Mouse (Mus musculus) heart, embryonic 11.5 days (tissue): Measurements from ENCODE around the gene Neurl1b. TPM values are rescaled to one million over a fixed set of nuclear protein-coding genes. Genes with fewer than 3 reads are reported as not detected.

Experiments used
- ATAC-seq: fragments of 200-750 bp; cut with Nextera tagmentation; replicated peaks from 2 replicates; pipeline ENCODE4 v1.8.0; 2017; ENCODE audit warnings: moderate library complexity; ENCODE audit not compliant: insufficient number of reproducible peaks, low FRiP score, low TSS enrichment
- H3K27ac ChIP-seq: fragments of 300-500 bp; sonication (generic); 2 replicates; pipeline ENCODE4 v1.5.1; 2014; ENCODE audit warnings: mild to moderate bottlenecking, low read depth, low read length
- H3K27me3 ChIP-seq: fragments of 300-500 bp; sonication (generic); 2 replicates; pipeline ENCODE4 v1.6.1; 2014; ENCODE audit warnings: mild to moderate bottlenecking, low read length, mixed read lengths; ENCODE audit not compliant: control insufficient read depth, insufficient read depth
- H3K36me3 ChIP-seq: fragments of 300-500 bp; sonication (generic); 2 replicates; pipeline ENCODE4 v1.6.1; 2014; ENCODE audit warnings: mild to moderate bottlenecking, low read length, moderate library complexity, mixed read lengths; ENCODE audit not compliant: control insufficient read depth, insufficient read depth
- H3K4me1 ChIP-seq: fragments of 300-500 bp; sonication (generic); 2 replicates; pipeline ENCODE4 v1.6.1; 2014; ENCODE audit warnings: low read length; ENCODE audit not compliant: control insufficient read depth, insufficient read depth
- H3K4me2 ChIP-seq: fragments of 300-500 bp; sonication (generic); 2 replicates; pipeline ENCODE4 v1.6.1; 2014; ENCODE audit warnings: mild to moderate bottlenecking, moderate library complexity
- H3K4me3 ChIP-seq: fragments of 300-500 bp; sonication (generic); 2 replicates; pipeline ENCODE4 v1.5.1; 2014; ENCODE audit warnings: low read depth, low read length
- H3K9ac ChIP-seq: fragments of 300-500 bp; sonication (generic); 2 replicates; pipeline ENCODE4 v1.6.1; 2014; ENCODE audit warnings: mild to moderate bottlenecking, low read depth, low read length, moderate library complexity
- H3K9me3 ChIP-seq: fragments of 300-500 bp; sonication (generic); replicated peaks from 2 replicates; pipeline ENCODE4 v1.6.1; 2016; ENCODE audit warnings: low read length; ENCODE audit not compliant: control insufficient read depth
- WGBS: fragments of 180-500 bp; shearing (Covaris S2); extraction: QIAGEN DNeasy Blood & Tissue Kit; methylation state at CpG from one replicate; pipeline ENCODE4 v1.1.7; 2014; ENCODE audit not compliant: insufficient replicate concordance; 5-methylcytosine and 5-hydroxymethylcytosine counted together
- polyA plus RNA-seq: library from polyadenylated mRNA; unstranded; fragments of >200 nt; fragmentation: Nextera tagmentation; extraction: Ambion mirVana; gene quantifications from 2 replicates; pipeline ENCODE4 v1.2.1, GENCODE M21; 2014

Neurl1b gene
- polyA plus RNA-seq, 1 experiment from 2014 or later = 3.0 TPM

GRCm38 (mm10) chr17:26433295-26433694 lies 18.7 kb downstream of the Neurl1b start:
- Histone ChIP-seq H3K36me3 (peaks cover 4% of the 10 kb centered on the region; the same call in 1 of the 2 replicates), H3K9me3 (no peaks in the 10 kb centered on the region), H3K9ac (no peak overlapping the region), H3K4me3 (no peak overlapping the region), H3K4me1 (peaks cover 4% of the 10 kb centered on the region), H3K27ac (no peak overlapping the region), H3K27me3 (peaks cover 27% of the 10 kb centered on the region), H3K4me2 (no peak overlapping the region)
- WGBS = 53% methylated on average over 11 of the region's 11 CpGs
- no peak for ATAC-seq

- H3K4me1 ChIP-seq = peaks cover 8% of the 10 kb centered on the region
- WGBS = 82% methylated on average over 14 of the region's 14 CpGs
- H3K36me3 ChIP-seq = no peaks in the 10 kb centered on the region
- H3K27ac ChIP-seq = no peak overlapping the region
- H3K4me3 ChIP-seq = no peak overlapping the region
- no peak overlapping the region for H3K4me2 ChIP-seq
- no peak overlapping the region for H3K9ac ChIP-seq
- H3K9me3 ChIP-seq = no peaks in the 10 kb centered on the region
- ATAC-seq = no peak
- H3K27me3 ChIP-seq = peaks cover 34% of the 10 kb centered on the region
These were observed 22.6 kb downstream of the Neurl1b start for GRCm38 (mm10) chr17:26437089-26437815.

- 10% methylated on average over 52 of the region's 52 CpGs for WGBS
- no peak overlapping the region for H3K27ac ChIP-seq
- H3K9ac ChIP-seq = peak overlapping the region; percentile 64
These were observed 24.4 kb downstream of the Neurl1b start for GRCm38 (mm10) chr17:26439001-26439400.

GRCm38 (mm10) chr17:26441024-26441423 lies 26.4 kb downstream of the Neurl1b start:
- ATAC-seq = no peak

More at GRCm38 (mm10) chr17:26439001-26439400, 24.4 kb downstream of the Neurl1b start:
- Histone ChIP-seq H3K36me3 (no peaks in the 10 kb centered on the region), H3K4me2 (peak overlapping the region; percentile 80), H3K27me3 (peaks cover 32% of the 10 kb centered on the region), H3K9me3 (no peaks in the 10 kb centered on the region), H3K4me3 (peak overlapping the region; percentile 42), H3K4me1 (peaks cover 6% of the 10 kb centered on the region; the same call in 1 of the 2 replicates)
- ATAC-seq = no peak

GRCm38 (mm10) chr17:26442197-26442596 lies 27.6 kb downstream of the Neurl1b start:
- no peak for ATAC-seq
- Histone ChIP-seq H3K4me1 (peaks cover 6% of the 10 kb centered on the region; the same call in 1 of the 2 replicates), H3K9me3 (no peaks in the 10 kb centered on the region), H3K27ac (no peak overlapping the region), H3K4me2 (no peak overlapping the region), H3K36me3 (peaks cover under 1% of the 10 kb centered on the region; the same call in 1 of the 2 replicates), H3K27me3 (peaks cover 24% of the 10 kb centered on the region), H3K4me3 (no peak overlapping the region), H3K9ac (no peak overlapping the region)
- 78% methylated on average over 6 of the region's 6 CpGs for WGBS

More at GRCm38 (mm10) chr17:26441024-26441423, 26.4 kb downstream of the Neurl1b start:
- 85% methylated on average over 10 of the region's 10 CpGs for WGBS
- Histone ChIP-seq H3K27me3 (peaks cover 30% of the 10 kb centered on the region), H3K4me2 (no peak overlapping the region), H3K9ac (no peak overlapping the region), H3K4me3 (no peak overlapping the region), H3K36me3 (no peaks in the 10 kb centered on the region), H3K9me3 (no peaks in the 10 kb centered on the region), H3K4me1 (peaks cover 6% of the 10 kb centered on the region; the same call in 1 of the 2 replicates), H3K27ac (no peak overlapping the region)

- whole genome bisulfite sequencing = 56% methylated on average over 4 of the region's 4 CpGs
- H3K4me2 ChIP-seq = no peak overlapping the region
- H3K36me3 ChIP-seq = peaks cover 3% of the 10 kb centered on the region; the same call in 1 of the 2 replicates
- no peak overlapping the region for H3K9ac ChIP-seq
- ATAC-seq = no peak
- H3K4me1 ChIP-seq = peaks cover 5% of the 10 kb centered on the region; the same call in 1 of the 2 replicates
- H3K27me3 ChIP-seq = peaks cover 8% of the 10 kb centered on the region
- H3K4me3 ChIP-seq = no peak overlapping the region
- H3K27ac ChIP-seq = no peak overlapping the region
- H3K9me3 ChIP-seq = no peaks in the 10 kb centered on the region
These were observed 29.2 kb downstream of the Neurl1b start for GRCm38 (mm10) chr17:26443865-26444264.

GRCm38 (mm10) chr17:26449472-26449871 lies 34.8 kb downstream of the Neurl1b start:
- peaks cover 3% of the 10 kb centered on the region; the same call in 1 of the 2 replicates for H3K36me3 ChIP-seq
- WGBS = 59% methylated on average over 3 of the region's 3 CpGs
- H3K4me3 ChIP-seq = no peak overlapping the region
- H3K4me1 ChIP-seq = peaks cover 8% of the 10 kb centered on the region
- no peak for ATAC-seq
- no peak overlapping the region for H3K9ac ChIP-seq
- no peaks in the 10 kb centered on the region for H3K9me3 ChIP-seq
- H3K4me2 ChIP-seq = no peak overlapping the region
- no peaks in the 10 kb centered on the region for H3K27me3 ChIP-seq
- H3K27ac ChIP-seq = no peak overlapping the region

- no peak overlapping the region for H3K4me2 ChIP-seq
- H3K9me3 ChIP-seq = no peaks in the 10 kb centered on the region
- H3K27me3 ChIP-seq = no peaks in the 10 kb centered on the region
- peak overlapping the region; percentile 43; the same call in 1 of the 2 replicates for H3K27ac ChIP-seq
- peaks cover 8% of the 10 kb centered on the region for H3K4me1 ChIP-seq
- ATAC-seq = no peak
- H3K9ac ChIP-seq = 0 out of 2 replicates have a peak overlapping the region, but pooled peaks have one; percentile 12
- H3K4me3 ChIP-seq = no peak overlapping the region
- H3K36me3 ChIP-seq = peaks cover 3% of the 10 kb centered on the region; the same call in 1 of the 2 replicates
- WGBS = 23% methylated on average over 8 of the region's 8 CpGs
These were observed 37.1 kb downstream of the Neurl1b start for GRCm38 (mm10) chr17:26451651-26452295.
